Mouse (Mus musculus): ENCODE data around the gene Ppfibp2.

DNA sequence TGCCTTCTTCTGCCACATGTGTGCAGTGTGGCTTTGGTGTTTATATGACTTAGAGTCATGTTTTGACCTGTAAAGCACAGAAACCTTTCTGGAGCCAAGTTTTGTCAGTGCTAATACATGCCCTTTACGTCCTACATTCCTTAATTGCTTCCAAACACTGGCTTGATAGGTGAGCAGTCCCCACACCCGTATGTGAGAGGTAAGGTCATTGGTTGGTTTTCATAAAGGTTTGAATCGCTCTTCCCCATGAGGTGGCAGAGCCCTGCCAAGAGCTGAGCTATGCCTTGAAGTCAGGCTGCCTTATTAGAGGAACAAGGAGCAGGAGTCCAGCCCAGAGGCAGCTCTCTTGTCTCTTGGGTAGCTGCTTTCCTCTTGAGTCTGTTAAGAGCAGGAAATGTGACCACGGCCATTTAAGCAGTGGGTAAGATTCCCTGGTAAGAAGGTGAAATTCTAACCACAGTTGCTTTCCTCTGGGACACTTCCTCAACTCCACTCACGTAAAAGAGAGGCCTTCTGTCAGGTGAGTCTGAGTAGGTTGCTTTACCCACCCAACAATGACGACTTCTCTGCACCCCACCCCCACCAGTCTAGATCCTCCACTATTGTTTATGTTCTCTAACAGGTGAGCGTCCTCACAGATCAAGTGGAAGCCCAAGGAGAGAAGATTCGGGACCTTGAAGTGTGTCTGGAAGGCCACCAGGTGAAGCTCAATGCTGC is 90.4 kb downstream of the Ppfibp2 start:
- no peak for TF ChIP-seq POLR2A (IDR thresholded peaks at IDR 0.05; ENCODE audit: low read depth, low read length)
- TF ChIP-seq CTCF (conservative IDR thresholded peaks at IDR 0.05; ENCODE audit: insufficient read depth, insufficient read length, low read depth, low read length), result no peak
